Mouse (Mus musculus) kidney, embryonic 14.5 days (tissue): ENCODE data around the gene Hoxd8. TPM values are rescaled to one million over a fixed set of nuclear protein-coding genes. Genes with fewer than 3 reads are reported as not detected.

ENCODE experiments used
- ATAC-seq: fragments of 200-750 bp; cut with Nextera tagmentation; 2 replicates; pipeline ENCODE4 v1.8.0; 2017; ENCODE audit warnings: moderate number of reproducible peaks, mild to moderate bottlenecking, moderate TSS enrichment, moderate library complexity; ENCODE audit not compliant: low FRiP score, low TSS enrichment
- H3K27ac ChIP-seq: fragments of 300-500 bp; sonication (generic); 2 replicates; pipeline ENCODE4 v1.5.1; 2014; ENCODE audit warnings: low read depth, mild to moderate bottlenecking, low read length, moderate library complexity, mixed read lengths
- H3K27me3 ChIP-seq: fragments of 300-500 bp; sonication (generic); 2 replicates; pipeline ENCODE4 v1.6.1; 2014; ENCODE audit warnings: mild to moderate bottlenecking, low read length; ENCODE audit not compliant: control insufficient read depth, insufficient read depth
- H3K36me3 ChIP-seq: fragments of 300-500 bp; sonication (generic); 2 replicates; pipeline ENCODE4 v1.6.1; 2014; ENCODE audit warnings: low read length, mixed read lengths; ENCODE audit not compliant: control insufficient read depth, insufficient read depth
- H3K4me1 ChIP-seq: fragments of 300-500 bp; sonication (generic); 2 replicates; pipeline ENCODE4 v1.6.1; 2014; ENCODE audit warnings: low read length, mixed read lengths; ENCODE audit not compliant: control insufficient read depth, insufficient read depth
- H3K4me2 ChIP-seq: fragments of 300-500 bp; sonication (generic); replicated peaks from 2 replicates; pipeline ENCODE4 v1.6.1; 2014; ENCODE audit warnings: low read depth, mild to moderate bottlenecking, low read length
- H3K4me3 ChIP-seq: fragments of 300-500 bp; sonication (generic); 2 replicates; pipeline ENCODE4 v1.5.1; 2014; ENCODE audit warnings: mild to moderate bottlenecking, low read length
- H3K9ac ChIP-seq: fragments of 300-500 bp; sonication (generic); 2 replicates; pipeline ENCODE4 v1.6.1; 2014; ENCODE audit warnings: low read depth, mild to moderate bottlenecking, low read length, moderate library complexity
- H3K9me3 ChIP-seq: fragments of 300-500 bp; sonication (generic); 2 replicates; pipeline ENCODE4 v1.6.1; 2016; ENCODE audit warnings: low read length; ENCODE audit not compliant: control insufficient read depth
- WGBS: fragments of 180-500 bp; shearing (Covaris S2); extraction: QIAGEN DNeasy Blood & Tissue Kit; methylation state at CpG from one replicate; pipeline ENCODE4 v1.1.7; 2014; 5-methylcytosine and 5-hydroxymethylcytosine counted together
- polyA plus RNA-seq: library from polyadenylated mRNA; unstranded; fragments of >200 nt; fragmentation: Nextera tagmentation; extraction: Ambion mirVana; gene quantifications from 2 replicates; pipeline ENCODE4 v1.2.1, GENCODE M21; 2014

The Hoxd8 gene
- polyA plus RNA-seq, 1 experiment from 2014 or later, result 45.0 TPM

- ATAC-seq, result peak; percentile 54
- H3K27ac ChIP-seq, result peak overlapping the region; percentile 100
- peak overlapping the region; percentile 56 for H3K4me2 ChIP-seq
- peaks cover 35% of the 10 kb centered on the region for H3K4me1 ChIP-seq
- no peaks in the 10 kb centered on the region for H3K9me3 ChIP-seq
- peak overlapping the region; percentile 79 for H3K4me3 ChIP-seq
- under 1% methylated on average over 48 of the region's 85 CpGs for WGBS
- H3K36me3 ChIP-seq, result no peaks in the 10 kb centered on the region
- H3K27me3 ChIP-seq, result no peaks in the 10 kb centered on the region
- peak overlapping the region; percentile 100 for H3K9ac ChIP-seq
These were observed 1.2 kb downstream of the Hoxd8 start for GRCm38 (mm10) chr2:74705467-74706089.

DNA sequence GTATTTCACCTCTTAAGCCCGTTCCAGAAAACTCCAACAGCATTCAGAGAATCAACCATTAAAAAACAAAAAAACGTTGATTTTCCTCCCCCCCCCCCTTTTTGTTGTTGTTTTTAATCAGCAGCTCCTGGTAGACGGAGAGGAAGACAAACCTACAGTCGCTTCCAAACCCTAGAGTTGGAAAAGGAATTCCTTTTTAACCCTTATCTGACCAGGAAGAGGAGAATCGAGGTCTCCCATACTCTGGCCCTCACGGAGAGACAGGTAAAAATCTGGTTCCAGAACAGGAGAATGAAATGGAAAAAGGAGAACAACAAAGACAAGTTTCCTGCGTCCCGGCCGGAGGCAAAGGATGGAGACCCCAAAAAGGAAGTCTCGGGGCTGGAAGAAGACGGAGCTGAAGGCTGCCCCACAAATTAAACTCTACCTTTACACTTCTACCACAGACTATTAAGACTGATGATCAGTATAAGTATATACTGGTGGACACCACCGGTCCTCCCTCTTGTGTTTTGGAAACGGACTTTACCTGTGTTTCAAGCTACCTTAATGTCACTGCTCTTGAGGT, 2.1 kb downstream of the Hoxd8 start:
- H3K4me3 ChIP-seq, result peak overlapping the region; percentile 79
- peak overlapping the region; percentile 56 for H3K4me2 ChIP-seq
- no peaks in the 10 kb centered on the region for H3K36me3 ChIP-seq
- no peaks in the 10 kb centered on the region for H3K9me3 ChIP-seq
- H3K9ac ChIP-seq, result peak overlapping the region; percentile 100
- WGBS, result under 1% methylated on average over 13 of the region's 13 CpGs
- no peaks in the 10 kb centered on the region for H3K27me3 ChIP-seq
- H3K4me1 ChIP-seq, result peaks cover 38% of the 10 kb centered on the region
- peak overlapping the region; percentile 100 for H3K27ac ChIP-seq
- no peak for ATAC-seq

GRCm38 (mm10) chr2:74707599-74707998, 3.2 kb downstream of the Hoxd8 start:
- Histone ChIP-seq H3K36me3 (no peaks in the 10 kb centered on the region), H3K9ac (peak overlapping the region; percentile 68)

GRCm38 (mm10) chr2:74708676-74709075, 4.3 kb downstream of the Hoxd8 start:
- H3K27ac ChIP-seq, result peak overlapping the region; percentile 73; the same call in 1 of the 2 replicates
- H3K4me2 ChIP-seq, result peak overlapping the region; percentile 56
- peak overlapping the region; percentile 79 for H3K4me3 ChIP-seq

More at GRCm38 (mm10) chr2:74707599-74707998, 3.2 kb downstream of the Hoxd8 start:
- no peaks in the 10 kb centered on the region for H3K27me3 ChIP-seq
- H3K4me2 ChIP-seq, result peak overlapping the region; percentile 56
- H3K4me3 ChIP-seq, result peak overlapping the region; percentile 79
- peak overlapping the region; percentile 73 for H3K27ac ChIP-seq
- no peaks in the 10 kb centered on the region for H3K9me3 ChIP-seq
- ATAC-seq, result no peak
- H3K4me1 ChIP-seq, result peaks cover 38% of the 10 kb centered on the region
- WGBS, result 12% methylated on average over 7 of the region's 7 CpGs

DNA sequence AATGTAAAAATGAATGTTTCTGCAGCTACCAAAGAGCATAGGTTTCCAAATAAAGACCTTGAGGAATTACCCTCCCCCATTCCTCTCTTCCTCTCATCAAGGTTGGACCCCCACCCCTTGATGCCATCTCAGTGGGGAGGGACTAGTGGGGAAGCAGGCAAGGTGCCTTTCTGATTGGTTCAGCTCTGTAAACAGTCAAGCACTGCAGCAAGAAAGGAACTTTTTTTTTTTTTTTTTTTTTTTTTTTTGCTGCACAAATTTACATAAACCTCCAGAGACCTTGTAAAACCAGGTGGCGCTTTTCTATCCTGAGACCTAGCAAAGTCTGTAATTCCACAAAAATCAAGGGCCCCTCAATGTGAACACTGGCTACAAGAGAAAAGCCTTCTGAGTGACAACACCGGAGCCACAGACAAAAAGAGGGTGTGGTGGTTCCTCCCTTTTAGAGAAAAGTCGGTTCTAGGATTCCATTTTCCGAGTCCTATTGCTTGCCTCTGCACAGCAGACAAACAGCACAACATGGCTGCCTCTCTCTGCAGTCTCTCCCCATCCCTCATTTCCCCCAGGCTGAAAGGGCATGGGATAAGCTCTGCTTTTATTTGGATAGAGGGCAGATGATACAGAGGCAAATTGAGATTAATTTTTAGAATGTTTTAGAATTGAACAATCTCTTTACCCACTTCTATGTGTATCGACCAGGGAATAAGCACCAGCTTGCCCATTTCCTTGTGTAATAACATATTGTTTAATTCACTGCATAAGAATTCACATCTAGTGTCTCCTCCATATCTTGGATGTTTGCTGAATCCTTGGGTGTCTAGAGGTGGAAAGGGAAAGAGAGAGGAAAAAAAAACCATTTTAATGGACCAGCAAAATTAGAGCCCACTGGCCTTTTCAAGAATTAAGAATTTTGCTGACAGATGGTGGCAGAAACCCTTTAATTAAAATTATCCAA, 5.3 kb downstream of the Hoxd8 start:
- Histone ChIP-seq H3K4me2 (peak overlapping the region; percentile 69), H3K27me3 (no peaks in the 10 kb centered on the region), H3K27ac (peak overlapping the region; percentile 55), H3K4me3 (peak overlapping the region; percentile 5; the same call in 1 of the 2 replicates), H3K9me3 (no peaks in the 10 kb centered on the region), H3K36me3 (no peaks in the 10 kb centered on the region), H3K9ac (peak overlapping the region; percentile 93; the same call in 1 of the 2 replicates), H3K4me1 (peaks cover 32% of the 10 kb centered on the region)
- WGBS, result 13% methylated on average over 5 of the region's 5 CpGs
- no peak for ATAC-seq

More at GRCm38 (mm10) chr2:74708676-74709075, 4.3 kb downstream of the Hoxd8 start:
- H3K9me3 ChIP-seq, result no peaks in the 10 kb centered on the region
- no peak for ATAC-seq
- H3K9ac ChIP-seq, result peak overlapping the region; percentile 46; the same call in 1 of the 2 replicates
- H3K4me1 ChIP-seq, result peaks cover 38% of the 10 kb centered on the region
- H3K36me3 ChIP-seq, result no peaks in the 10 kb centered on the region
- no peaks in the 10 kb centered on the region for H3K27me3 ChIP-seq
- WGBS, result 24% methylated on average over 4 of the region's 4 CpGs

DNA sequence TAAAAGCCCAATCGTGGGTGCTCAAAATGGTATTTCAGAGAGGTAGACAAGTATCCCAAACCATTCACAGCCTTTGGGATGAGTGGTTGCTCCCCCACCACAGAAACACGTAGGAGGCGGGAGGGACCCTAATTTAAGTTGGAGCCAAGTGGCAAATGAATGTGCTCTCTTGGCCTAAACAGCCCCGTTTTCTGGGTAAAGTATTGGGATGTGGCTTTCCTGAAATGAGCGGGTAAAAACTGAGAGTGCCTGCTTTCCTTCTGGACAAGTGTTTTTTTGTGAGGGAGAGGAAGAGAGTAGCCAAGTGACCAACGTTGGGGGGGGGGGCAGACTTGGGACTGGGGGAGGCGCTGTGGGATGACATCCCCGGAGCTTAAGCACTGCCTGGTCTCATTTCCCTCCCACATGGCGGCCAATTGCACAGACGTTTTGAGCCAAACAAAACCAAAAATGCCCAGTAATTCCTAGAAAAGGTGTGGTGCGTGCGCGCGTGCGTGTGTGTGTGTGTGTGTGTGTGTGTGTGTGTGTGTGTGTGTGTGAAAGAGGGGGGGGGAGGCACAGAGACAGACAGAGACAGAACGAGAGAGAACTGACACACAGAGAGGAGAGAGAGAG, 6.6 kb downstream of the Hoxd8 start:
- WGBS, result under 1% methylated on average over 16 of the region's 16 CpGs
- no peaks in the 10 kb centered on the region for H3K36me3 ChIP-seq
- H3K9me3 ChIP-seq, result no peaks in the 10 kb centered on the region
- H3K9ac ChIP-seq, result peak overlapping the region; percentile 93
- ATAC-seq, result no peak
- H3K4me1 ChIP-seq, result peaks cover 35% of the 10 kb centered on the region
- H3K4me2 ChIP-seq, result peak overlapping the region; percentile 69
- H3K4me3 ChIP-seq, result peak overlapping the region; percentile 66
- no peaks in the 10 kb centered on the region for H3K27me3 ChIP-seq
- H3K27ac ChIP-seq, result peak overlapping the region; percentile 98

DNA sequence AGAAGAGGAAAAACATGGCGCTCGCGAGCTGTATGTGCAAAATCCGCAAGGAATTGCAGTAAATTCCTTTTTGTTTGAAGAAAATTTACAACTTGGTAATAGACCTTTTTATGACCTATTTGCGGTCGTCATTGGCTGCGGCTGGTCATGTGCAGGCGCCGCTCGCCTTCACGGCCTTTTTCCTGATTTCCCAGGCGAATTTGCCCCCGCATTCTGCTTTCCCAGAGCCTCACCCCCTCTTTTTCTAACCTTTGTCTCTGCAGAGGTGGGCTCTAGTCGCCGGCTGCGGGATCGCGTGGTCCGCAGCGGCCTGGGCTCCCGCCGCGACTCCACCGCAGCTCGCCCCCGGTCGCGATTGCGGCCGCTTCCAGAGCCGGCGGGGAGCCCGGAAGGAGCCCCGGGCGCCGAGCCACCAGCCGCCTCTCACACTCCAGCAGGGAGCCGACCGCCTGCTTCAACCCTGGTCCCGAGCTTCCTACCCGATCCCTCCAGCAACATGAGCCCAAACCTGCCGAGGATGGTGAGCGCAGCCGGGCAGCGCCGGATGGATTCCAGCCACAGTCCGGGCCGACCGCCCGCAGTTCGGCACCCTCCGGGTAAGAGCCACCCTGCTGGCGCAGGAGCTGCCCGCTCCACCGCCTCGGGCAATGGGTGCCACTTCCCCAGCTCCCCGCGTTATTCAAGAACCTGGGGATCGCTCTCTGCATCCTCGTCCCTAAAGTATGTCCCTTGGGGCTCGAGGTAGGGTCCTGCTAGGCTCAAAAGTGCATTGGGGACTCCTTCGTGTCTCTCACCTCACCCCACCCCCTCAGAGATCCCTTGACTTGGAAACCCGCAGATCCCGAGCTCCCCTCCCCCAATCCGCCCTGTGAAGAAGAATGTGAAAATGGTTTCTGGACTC, 7.6 kb downstream of the Hoxd8 start, which contains the start of the genes Hoxd3 and Hoxd4:
Hoxd3 (plus strand) TSS at position 207 of the 901 bp plus-strand sequence.
Hoxd4 (plus strand) TSS at position 209 of the 901 bp plus-strand sequence.
- peak within 1 kb of the TSS; percentile 93 for H3K9ac ChIP-seq
- no peaks in the 10 kb centered on the region for H3K9me3 ChIP-seq
- peaks cover 41% of the 10 kb centered on the region for H3K4me1 ChIP-seq
- peak within 1 kb of the TSS; percentile 66 for H3K4me3 ChIP-seq
- peak; percentile 40 for ATAC-seq
- peak within 1 kb of the TSS; percentile 69 for H3K4me2 ChIP-seq
- H3K36me3 ChIP-seq, result no peaks in the 10 kb centered on the region
- H3K27me3 ChIP-seq, result no peaks in the 10 kb centered on the region
- peak within 1 kb of the TSS; percentile 98 for H3K27ac ChIP-seq
- under 1% methylated on average over 65 of the region's 65 CpGs for WGBS
